Mouse (Mus musculus): ENCODE measurements around the gene Ptpn22.

Ptpn22 gene

GRCm38 (mm10) chr3:103857036-103857805 lies 2.4 kb upstream of the Ptpn22 start:
- no peak for DNase-seq (ENCODE audit: extremely low spot score, low read depth, low spot score)

DNA sequence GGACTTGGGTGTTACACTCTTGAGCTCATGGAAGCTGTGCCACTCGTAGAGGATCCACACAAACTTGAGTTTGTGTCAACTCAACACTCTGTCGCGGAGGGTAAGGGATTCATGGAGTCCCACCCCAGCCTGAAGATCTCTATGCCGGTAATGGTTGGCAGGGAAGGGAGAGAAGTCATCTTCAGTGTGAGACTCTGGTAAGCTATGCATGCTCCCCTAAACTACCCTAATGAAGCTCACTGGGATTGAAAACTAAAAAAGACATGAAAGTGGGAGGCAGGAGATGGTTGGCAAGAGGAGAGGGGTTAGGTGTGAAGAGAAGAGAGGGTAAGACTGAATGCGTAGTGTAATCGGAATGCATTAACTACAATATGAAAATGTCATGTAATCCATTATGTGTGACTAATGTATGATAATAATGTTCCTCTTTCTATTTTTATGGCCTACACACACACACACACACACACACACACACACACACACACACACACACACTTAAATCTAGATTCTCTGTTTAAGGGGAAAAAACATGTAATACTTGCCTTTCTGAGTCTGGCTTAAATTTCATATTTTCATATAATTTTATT lies 1.5 kb upstream of the Ptpn22 start:
- no peak for DNase-seq (ENCODE audit: extremely low spot score, low read depth, low spot score)

- no peak for DNase-seq (ENCODE audit: extremely low spot score, low read depth, low spot score)
Measured at GRCm38 (mm10) chr3:103859851-103860391, 326 bp downstream of the Ptpn22 start.

DNA sequence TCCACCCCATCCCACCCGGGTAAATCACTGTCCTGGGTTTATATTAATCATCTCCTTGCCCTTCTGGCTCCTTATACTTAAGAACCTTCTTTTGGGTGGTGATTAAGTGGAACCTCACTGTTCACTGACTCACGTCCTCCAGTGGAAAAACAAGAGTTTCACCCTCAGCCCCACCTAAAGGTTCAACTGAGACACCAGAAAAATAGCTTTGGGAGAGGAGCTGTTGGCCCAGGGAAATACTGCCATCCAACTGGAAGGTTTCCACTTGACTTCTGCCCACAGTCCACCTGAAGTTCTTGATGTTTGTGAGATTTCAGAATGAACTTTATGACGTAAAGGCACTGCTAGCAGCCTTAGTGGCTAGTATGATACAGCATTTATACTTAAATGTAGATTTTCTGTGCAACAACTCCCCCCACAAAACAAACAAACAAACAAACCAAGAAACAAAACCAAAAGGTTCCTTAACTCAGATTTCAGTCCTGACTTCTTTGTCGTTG lies 3.2 kb downstream of the Ptpn22 start:
- no peak for DNase-seq (ENCODE audit: extremely low spot score, low read depth, low spot score)

- DNase-seq (ENCODE audit: extremely low spot score, low read depth, low spot score): no peak
Measured at GRCm38 (mm10) chr3:103864200-103864599, 4.6 kb downstream of the Ptpn22 start.

DNA sequence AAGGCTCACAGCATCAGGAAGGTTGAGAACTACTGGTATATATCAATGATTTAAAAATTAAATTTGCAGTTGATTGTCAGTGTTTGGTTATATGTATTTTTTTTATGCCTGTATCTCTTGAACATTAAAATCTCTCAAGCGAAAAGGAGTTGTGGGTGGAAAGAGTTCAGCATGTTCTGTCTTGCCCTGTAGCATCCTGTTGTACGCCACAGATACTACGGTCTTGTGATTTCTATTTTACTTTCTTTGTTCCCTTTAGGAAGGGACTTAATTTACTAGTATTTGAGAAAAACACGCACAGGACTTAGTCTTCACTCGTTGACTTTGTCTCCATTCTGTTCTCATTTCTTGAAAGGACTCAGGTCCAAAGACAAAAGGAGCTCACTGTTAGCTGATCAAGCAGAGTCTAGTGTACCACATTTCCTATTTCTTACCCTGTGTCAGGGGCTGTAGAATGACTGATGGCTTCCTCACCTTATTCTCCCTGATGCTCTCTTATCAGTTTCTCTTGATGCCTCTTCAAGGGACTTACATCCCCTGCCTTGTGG lies 7.9 kb downstream of the Ptpn22 start:
- no peak for DNase-seq (ENCODE audit: extremely low spot score, low read depth, low spot score)

GRCm38 (mm10) chr3:103868008-103868407 lies 8.4 kb downstream of the Ptpn22 start:
- DNase-seq (ENCODE audit: extremely low spot score, low read depth, low spot score): no peak

- no peak for DNase-seq (ENCODE audit: extremely low spot score, low read depth, low spot score)
Measured at GRCm38 (mm10) chr3:103872663-103873098, 13.1 kb downstream of the Ptpn22 start.

GRCm38 (mm10) chr3:103874329-103874728 lies 14.7 kb downstream of the Ptpn22 start:
- DNase-seq (ENCODE audit: extremely low spot score, low read depth, low spot score): no peak

DNA sequence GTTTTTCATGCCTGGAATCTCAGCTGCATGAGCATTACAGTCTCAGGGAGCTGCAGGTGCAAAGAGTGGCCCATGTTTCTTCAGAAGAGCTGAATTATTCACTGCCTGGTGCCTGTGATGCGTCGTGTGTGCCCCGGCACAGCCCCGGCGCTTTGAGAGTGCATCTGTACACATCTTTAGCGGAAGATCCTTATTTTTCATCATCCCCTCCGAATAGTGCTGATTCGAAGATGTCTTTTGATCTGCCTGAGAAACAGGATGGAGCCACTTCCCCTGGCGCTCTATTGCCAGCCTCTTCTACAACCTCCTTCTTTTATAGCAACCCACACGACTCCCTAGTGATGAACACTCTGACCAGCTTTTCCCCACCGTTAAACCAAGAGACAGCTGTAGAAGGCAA lies 26.4 kb downstream of the Ptpn22 start:
- DNase-seq (ENCODE audit: extremely low spot score, low read depth, low spot score): no peak

DNA sequence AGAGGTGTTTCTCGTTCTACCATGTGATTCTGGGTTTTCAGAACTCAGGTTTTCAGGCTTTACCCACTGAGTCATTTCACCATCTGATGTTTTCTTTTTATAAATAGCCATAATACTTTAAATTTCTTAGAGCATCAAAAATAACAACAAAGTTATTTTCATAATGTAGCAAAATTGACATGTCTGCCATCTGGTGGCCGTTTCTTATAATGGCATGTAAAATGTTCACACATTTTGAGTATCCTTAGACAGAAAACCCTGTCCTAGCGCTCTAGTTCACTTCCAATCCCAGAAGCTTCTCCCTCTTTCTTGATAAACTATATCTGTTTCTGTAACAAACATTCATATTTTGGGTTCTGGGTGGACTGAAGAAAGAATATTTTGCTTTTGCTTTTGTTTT lies 28.0 kb downstream of the Ptpn22 start:
- peak; percentile 10 for DNase-seq (ENCODE audit: extremely low spot score, low read depth, low spot score)

- DNase-seq (ENCODE audit: extremely low spot score, low read depth, low spot score): no peak
Measured at GRCm38 (mm10) chr3:103893374-103893773, 33.8 kb downstream of the Ptpn22 start.

GRCm38 (mm10) chr3:103904705-103905104 lies 45.1 kb downstream of the Ptpn22 start:
- no peak for DNase-seq (ENCODE audit: extremely low spot score, low read depth, low spot score)

DNA sequence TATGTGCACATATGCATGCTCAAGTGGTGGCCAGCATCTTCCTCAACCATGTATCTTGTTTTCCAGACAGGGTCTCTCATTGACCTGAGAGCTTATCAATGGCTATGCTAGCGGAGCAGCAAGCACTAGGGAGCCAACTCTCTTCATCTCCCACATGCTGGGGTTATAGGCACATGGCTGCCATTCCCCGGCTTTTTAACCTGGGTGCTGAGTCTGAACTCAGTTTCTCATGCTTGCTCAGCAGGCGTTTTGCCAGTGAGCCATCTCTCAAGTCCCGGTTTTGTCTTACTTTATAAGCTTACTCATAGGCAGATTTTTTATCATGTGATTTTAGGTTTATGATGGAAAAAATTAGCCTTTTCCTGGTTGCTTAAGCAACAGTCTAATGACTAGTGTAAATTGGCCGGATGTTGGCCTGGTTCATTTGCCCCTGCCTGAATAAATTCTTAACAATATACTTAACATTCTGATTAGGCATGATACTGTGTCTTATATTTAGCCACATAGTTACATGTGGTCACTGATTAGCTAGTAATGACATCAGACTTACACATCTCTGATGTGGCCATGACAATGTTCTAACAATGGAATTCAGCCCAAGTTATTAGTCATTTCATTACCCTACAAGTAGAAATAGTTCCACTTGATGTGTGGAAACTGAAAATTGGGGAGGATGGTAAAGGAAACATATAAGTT lies 47.9 kb downstream of the Ptpn22 start:
- DNase-seq (ENCODE audit: extremely low spot score, low read depth, low spot score): no peak

DNA sequence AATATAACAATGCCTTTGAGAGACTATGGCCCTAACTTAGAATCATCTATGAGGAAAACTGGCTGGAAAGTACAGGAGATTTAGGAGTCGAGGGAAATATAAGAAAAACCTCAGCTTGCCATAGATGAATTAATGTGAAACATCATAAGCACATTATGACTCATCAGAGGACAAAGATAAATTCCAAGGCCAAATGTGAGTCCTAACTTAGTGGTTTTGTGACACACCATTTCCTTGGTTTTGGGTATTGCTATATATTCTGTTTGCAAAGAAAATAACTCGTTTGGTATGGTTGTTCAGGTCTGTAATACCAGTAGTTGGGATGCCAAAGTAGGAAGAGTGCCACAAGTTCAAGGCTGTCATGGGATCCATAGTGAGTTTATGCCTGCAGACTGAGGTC lies 49.2 kb downstream of the Ptpn22 start:
- no peak for DNase-seq (ENCODE audit: extremely low spot score, low read depth, low spot score)

DNA sequence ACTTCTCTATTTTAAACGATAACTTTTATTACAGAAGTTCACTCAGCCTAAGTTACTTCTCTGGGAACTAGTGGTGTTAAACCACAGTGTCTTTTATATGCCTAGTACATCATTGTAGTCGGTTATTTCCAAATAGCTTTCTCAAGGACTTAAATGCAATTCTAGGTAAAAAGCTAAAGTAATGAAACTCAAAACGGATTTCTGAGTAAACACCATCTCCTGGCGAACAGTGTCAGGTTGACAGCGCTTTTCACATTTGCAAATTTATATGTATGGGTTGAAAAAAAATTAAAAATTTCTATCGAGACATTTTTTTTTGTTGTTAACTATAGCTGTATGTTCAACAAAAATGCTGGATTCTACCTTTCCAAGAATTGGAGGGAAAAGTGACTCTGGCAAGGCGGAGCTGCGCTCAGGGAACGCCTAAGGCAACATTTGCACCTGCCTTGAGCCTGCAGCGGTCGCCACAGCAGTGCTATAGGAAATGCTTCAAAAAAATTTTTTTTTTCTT lies 53.9 kb downstream of the Ptpn22 start:
- no peak for DNase-seq (ENCODE audit: extremely low spot score, low read depth, low spot score)

- DNase-seq (ENCODE audit: extremely low spot score, low read depth, low spot score): peak; percentile 91
Measured at GRCm38 (mm10) chr3:103914010-103914669, 54.5 kb downstream of the Ptpn22 start, which contains the start of gene Rsbn1. Gene Rsbn1, plus strand, starts transcription at chr3:103914120.

DNA sequence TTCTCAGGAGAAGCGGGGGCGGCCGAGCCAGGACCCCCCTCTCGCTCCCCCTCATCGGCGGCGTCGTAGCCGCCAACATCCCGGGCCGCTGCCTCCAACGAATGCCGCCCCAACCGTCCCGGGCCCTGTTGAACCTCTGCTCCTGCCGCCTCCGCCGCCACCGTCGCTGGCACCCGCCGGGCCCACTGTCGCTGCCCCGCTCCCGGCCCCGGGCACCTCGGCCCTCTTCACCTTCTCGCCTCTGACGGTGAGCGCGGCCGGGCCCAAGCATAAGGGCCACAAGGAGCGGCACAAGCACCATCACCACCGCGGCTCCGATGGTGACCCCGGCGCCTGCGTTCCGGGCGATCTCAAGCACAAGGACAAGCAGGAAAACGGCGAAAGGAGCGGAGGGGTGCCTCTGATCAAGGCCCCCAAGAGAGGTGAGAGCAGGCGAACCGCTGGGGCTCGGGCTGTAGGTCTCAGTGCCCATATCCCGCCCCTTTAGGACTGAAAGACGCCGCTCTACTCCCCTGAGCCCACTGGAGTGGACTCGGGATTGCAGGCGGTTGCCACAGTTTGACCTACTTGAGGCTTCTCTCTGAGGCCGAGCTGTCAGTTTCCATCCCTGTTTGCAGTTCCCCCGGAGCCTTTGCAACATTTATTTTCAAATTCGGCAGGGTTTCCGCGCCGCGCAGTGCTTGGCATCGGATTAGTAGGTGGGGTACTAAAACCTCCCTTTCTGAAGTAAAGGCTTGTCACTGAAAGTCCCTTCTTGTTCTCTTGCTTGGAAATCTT lies 55.3 kb downstream of the Ptpn22 start:
- no peak for DNase-seq (ENCODE audit: extremely low spot score, low read depth, low spot score)

DNA sequence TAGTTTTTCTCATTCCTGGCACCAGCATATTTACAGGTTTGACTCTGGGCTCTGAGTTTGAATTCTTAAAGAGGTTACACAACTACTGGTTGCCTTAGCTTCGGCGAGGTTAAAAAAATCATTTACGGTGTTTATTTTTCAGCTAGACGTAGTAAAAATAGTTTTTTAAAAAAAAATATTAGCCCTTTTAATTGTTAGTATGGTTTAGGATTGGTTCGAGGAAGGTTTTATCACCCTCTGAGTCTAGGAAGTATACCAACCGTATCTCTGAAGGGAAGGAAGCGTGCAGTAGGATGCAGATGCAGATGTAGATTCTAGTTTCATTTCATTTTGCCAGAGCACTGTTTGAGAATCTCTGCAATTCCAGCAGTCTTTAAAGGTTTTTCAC lies 55.9 kb downstream of the Ptpn22 start:
- DNase-seq (ENCODE audit: extremely low spot score, low read depth, low spot score): no peak
